Mouse (Mus musculus) left cerebral cortex, adult 2 months (tissue): ENCODE results near the gene Hdhd5. TPM values are rescaled to one million over a fixed set of nuclear protein-coding genes. Genes with fewer than 3 reads are reported as not detected.

ENCODE experiments used
- DNase-seq, 2 experiments: peaks; one replicate each; pipeline ENCODE4 v3.0.0; 2021 to 2022; ENCODE audit warnings: low spot score in 2 of 2, mixed read lengths in 1 of 2; ENCODE audit errors: extremely low spot score in 1 of 2
- H3K27ac ChIP-seq: fragments of 200-600 bp; 2 replicates; pipeline ENCODE4 v1.8.1; 2022
- H3K4me3 ChIP-seq: fragments of 200-600 bp; 2 replicates; pipeline ENCODE4 v1.8.1; 2022
- CTCF ChIP-seq: fragments of 200-600 bp; IDR thresholded peaks from 2 replicates; pipeline ENCODE4 v1.8.1; 2022; ENCODE audit warnings: antibody characterized with exemption, mild to moderate bottlenecking, moderate library complexity
- intact Hi-C: fragments of 180-260 bp; cut with DNase I; formaldehyde crosslinking; loops from one replicate; pipeline ENCODE4 v1.15.1; 2025
- total RNA-seq, 2 experiments: library from RNA; stranded (reverse); gene quantifications; 2 replicates each; pipeline ENCODE4 v1.2.3; 2021

Hdhd5 gene
- total RNA-seq, 2 experiments from 2014 or later = 35.2 to 41.0 TPM

- H3K27ac ChIP-seq = peak overlapping the region; percentile 93
- TF ChIP-seq CTCF = no peak
- peak overlapping the region; percentile 74 for H3K4me3 ChIP-seq
- intact Hi-C loops = loop anchor here (1.0 kb wide), 2 partner anchors 12 to 18 kb away; no protein-coding TSS in a partner anchor
- peak in 1 of 2 experiments; percentile 63 for DNase-seq
Measured at GRCm38 (mm10) chr6:120492499-120493373, 38.4 kb downstream of the Hdhd5 start.

GRCm38 (mm10) chr6:120491862-120492498 is 39.1 kb downstream of the Hdhd5 start:
- H3K4me3 ChIP-seq = peak overlapping the region; percentile 74
- peak overlapping the region; percentile 93 for H3K27ac ChIP-seq
- intact Hi-C loops = no loop called here
- DNase-seq = no peak
- no peak for TF ChIP-seq CTCF

- peak overlapping the region; percentile 93 for H3K27ac ChIP-seq
- peak overlapping the region; percentile 74 for H3K4me3 ChIP-seq
- DNase-seq = no peak
- no peak for TF ChIP-seq CTCF
- intact Hi-C loops = no loop called here
Measured at GRCm38 (mm10) chr6:120491064-120491463, 40.1 kb downstream of the Hdhd5 start.

GRCm38 (mm10) chr6:120489461-120489860 is 41.7 kb downstream of the Hdhd5 start:
- intact Hi-C loops = no loop called here
- no peak for DNase-seq
- Histone ChIP-seq H3K27ac (peak overlapping the region; percentile 93), H3K4me3 (peak overlapping the region; percentile 74)
- TF ChIP-seq CTCF = no peak

- DNase-seq = no peak
- Histone ChIP-seq H3K4me3 (no peak overlapping the region; the same call in 1 of the 2 replicates), H3K27ac (no peak overlapping the region)
- TF ChIP-seq CTCF = no peak
- intact Hi-C loops = no loop called here
Measured at GRCm38 (mm10) chr6:120488647-120489046, 42.5 kb downstream of the Hdhd5 start.

- DNase-seq = no peak
- intact Hi-C loops = no loop called here
- Histone ChIP-seq H3K4me3 (no peak overlapping the region), H3K27ac (peak overlapping the region; percentile 32; the same call in 1 of the 2 replicates)
- TF ChIP-seq CTCF = no peak; the same call in 1 of the 2 replicates
Measured at GRCm38 (mm10) chr6:120486051-120486510, 45.0 kb downstream of the Hdhd5 start.

- no peak for TF ChIP-seq CTCF
- intact Hi-C loops = no loop called here
- Histone ChIP-seq H3K4me3 (no peak overlapping the region), H3K27ac (no peak overlapping the region)
- DNase-seq = no peak
Measured at GRCm38 (mm10) chr6:120485038-120485437, 46.1 kb downstream of the Hdhd5 start.

- Histone ChIP-seq H3K27ac (peak overlapping the region; percentile 79), H3K4me3 (no peak overlapping the region)
- intact Hi-C loops = loop anchor here (5.0 kb wide), 1 partner anchor 41 kb away; no protein-coding TSS in a partner anchor
- DNase-seq = peak in 1 of 2 experiments; percentile 71
- peak; percentile 63 for TF ChIP-seq CTCF
Measured at GRCm38 (mm10) chr6:120483211-120483626, 47.9 kb downstream of the Hdhd5 start.

GRCm38 (mm10) chr6:120482756-120483155 is 48.4 kb downstream of the Hdhd5 start:
- no peak overlapping the region for H3K4me3 ChIP-seq
- intact Hi-C loops = loop anchor here (5.0 kb wide), 1 partner anchor 40 kb away; no protein-coding TSS in a partner anchor
- H3K27ac ChIP-seq = peak overlapping the region; percentile 79
- no peak for TF ChIP-seq CTCF
- no peak for DNase-seq

GRCm38 (mm10) chr6:120482021-120482420 is 49.1 kb downstream of the Hdhd5 start:
- intact Hi-C loops = loop anchor here (5.0 kb wide), 1 partner anchor 40 kb away; no protein-coding TSS in a partner anchor
- no peak for TF ChIP-seq CTCF
- DNase-seq = no peak
- H3K4me3 ChIP-seq = no peak overlapping the region
- peak overlapping the region; percentile 85 for H3K27ac ChIP-seq

GRCm38 (mm10) chr6:120481538-120481937 is 49.6 kb downstream of the Hdhd5 start:
- Histone ChIP-seq H3K4me3 (no peak overlapping the region), H3K27ac (peak overlapping the region; percentile 85)
- intact Hi-C loops = loop anchor here (5.0 kb wide), 1 partner anchor 39 kb away; no protein-coding TSS in a partner anchor
- peak; percentile 53 for TF ChIP-seq CTCF
- DNase-seq = no peak

- no peak for TF ChIP-seq CTCF
- peak overlapping the region; percentile 85 for H3K27ac ChIP-seq
- H3K4me3 ChIP-seq = no peak overlapping the region
- no peak for DNase-seq
- intact Hi-C loops = loop anchor here (1.0 to 5.0 kb wide), 2 partner anchors 24 to 38 kb away; no protein-coding TSS in a partner anchor
Measured at GRCm38 (mm10) chr6:120480361-120480760, 50.8 kb downstream of the Hdhd5 start.
